Mouse (Mus musculus) liver, embryonic 14.5 days (tissue): ENCODE results near the gene Ly6g6d.

Experiments
- CTCF ChIP-seq: IDR thresholded peaks from 2 replicates; pipeline ENCODE4 v1.5.1; 2016; ENCODE audit warnings: antibody characterized with exemption, low read depth, control low read depth
- EP300 ChIP-seq: IDR thresholded peaks from 2 replicates; pipeline ENCODE4 v1.6.1; 2016; ENCODE audit warnings: antibody characterized with exemption, low read depth

- TF ChIP-seq CTCF = no peak
- no peak for TF ChIP-seq EP300
Observed at GRCm38 (mm10) chr17:35057090-35057489, 20.8 kb downstream of the Ly6g6d start.
